Mouse (Mus musculus): ENCODE data around the gene Lamb1. TPM values are rescaled to one million over a fixed set of nuclear protein-coding genes. Genes with fewer than 3 reads are reported as not detected.

Gene Lamb1
- polyA plus RNA-seq, 1 experiment from 2014 or later = 38.1 TPM

DNA sequence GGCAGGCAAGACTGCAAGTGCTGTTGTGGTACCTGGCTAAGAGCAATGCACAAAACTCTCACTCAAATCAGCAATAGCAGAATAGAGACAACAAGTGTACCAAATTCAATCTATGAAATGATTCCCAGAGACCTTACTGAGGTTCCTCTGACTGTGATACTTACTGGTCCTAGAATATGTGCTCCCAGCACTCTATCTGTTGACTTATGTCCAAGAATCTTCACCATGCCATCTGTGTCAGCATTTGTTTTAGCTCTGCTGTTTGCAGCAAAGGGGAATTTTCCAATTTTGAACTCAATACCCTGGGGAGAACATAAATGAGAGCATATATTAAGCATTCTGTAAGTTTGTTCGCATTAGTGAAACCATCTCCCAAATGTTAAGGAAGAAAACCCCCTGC lies 68.2 kb downstream of the Lamb1 start:
- no peaks in the 10 kb centered on the region for H3K9me3 ChIP-seq (ENCODE audit: control insufficient read depth, low read length)
- no peaks in the 10 kb centered on the region for H3K27me3 ChIP-seq (ENCODE audit: control insufficient read depth, insufficient read depth, low read length)
- ATAC-seq (ENCODE audit: insufficient number of reproducible peaks, low FRiP score, low TSS enrichment, low read depth) = no peak
- no peak overlapping the region for H3K9ac ChIP-seq (ENCODE audit: low read length)
- peaks cover 16% of the 10 kb centered on the region for H3K36me3 ChIP-seq (ENCODE audit: control insufficient read depth, insufficient read depth, low read length)
- H3K4me3 ChIP-seq (ENCODE audit: low read depth, low read length) = no peak overlapping the region
- DNase-seq (ENCODE audit: low spot score) = no peak
- 96% methylated on average over 1 of the region's 1 CpGs for WGBS
- no peak overlapping the region for H3K27ac ChIP-seq (replicated peaks; ENCODE audit: low read depth, low read length)
- H3K4me1 ChIP-seq (ENCODE audit: control insufficient read depth, insufficient read depth, low read length) = no peaks in the 10 kb centered on the region
- H3K4me2 ChIP-seq (ENCODE audit: low read depth, severe bottlenecking) = no peak overlapping the region

DNA sequence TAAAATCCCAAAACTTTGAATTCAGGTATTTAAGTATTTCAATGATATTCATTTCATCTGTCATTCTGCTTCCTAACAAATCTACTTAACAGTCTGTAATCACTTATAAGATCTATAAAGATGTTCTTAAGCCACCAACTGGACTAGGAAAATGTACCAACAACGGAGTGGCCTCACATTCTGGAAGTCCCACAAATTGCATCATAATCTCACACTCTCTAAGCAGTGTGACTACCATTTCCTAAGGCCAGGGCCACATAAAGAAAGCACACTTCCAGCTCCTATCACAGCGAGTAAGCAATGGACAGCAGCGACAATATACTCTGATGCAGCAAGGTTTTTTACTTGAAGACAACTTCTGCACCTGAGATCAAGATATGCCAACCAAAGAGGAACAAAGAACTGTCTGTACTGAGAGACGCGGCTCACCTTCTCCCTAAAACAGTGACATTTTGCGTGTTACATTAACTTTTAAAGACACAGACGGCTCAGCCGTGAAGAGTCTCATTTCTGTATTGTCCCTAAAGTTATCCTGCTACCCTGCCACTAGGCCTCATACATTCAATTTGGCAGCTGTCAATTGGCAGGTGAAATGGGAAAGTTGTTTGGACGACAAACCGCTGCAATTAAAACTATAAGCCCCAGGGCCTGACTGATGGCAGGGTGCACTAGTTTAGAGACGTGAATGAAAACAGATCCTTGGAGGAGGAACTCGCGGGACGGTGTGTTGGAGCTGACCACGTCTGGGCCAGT lies 85.3 kb downstream of the Lamb1 start:
- no peaks in the 10 kb centered on the region for H3K9me3 ChIP-seq (ENCODE audit: control insufficient read depth, low read length)
- no peak overlapping the region; the same call in 1 of the 2 replicates for H3K27ac ChIP-seq (replicated peaks; ENCODE audit: low read depth, low read length)
- H3K4me3 ChIP-seq (ENCODE audit: low read depth, low read length) = peak overlapping the region; percentile 96
- ATAC-seq (ENCODE audit: insufficient number of reproducible peaks, low FRiP score, low TSS enrichment, low read depth) (no peak), DNase-seq (ENCODE audit: low spot score) (no peak)
- H3K36me3 ChIP-seq (ENCODE audit: control insufficient read depth, insufficient read depth, low read length) = no peaks in the 10 kb centered on the region
- H3K4me2 ChIP-seq (ENCODE audit: low read depth, severe bottlenecking) = peak overlapping the region; percentile 74
- WGBS = 35% methylated on average over 15 of the region's 15 CpGs
- peak overlapping the region; percentile 90 for H3K9ac ChIP-seq (ENCODE audit: low read length)
- peaks cover 5% of the 10 kb centered on the region for H3K4me1 ChIP-seq (ENCODE audit: control insufficient read depth, insufficient read depth, low read length)
- H3K27me3 ChIP-seq (ENCODE audit: control insufficient read depth, insufficient read depth, low read length) = no peaks in the 10 kb centered on the region

DNA sequence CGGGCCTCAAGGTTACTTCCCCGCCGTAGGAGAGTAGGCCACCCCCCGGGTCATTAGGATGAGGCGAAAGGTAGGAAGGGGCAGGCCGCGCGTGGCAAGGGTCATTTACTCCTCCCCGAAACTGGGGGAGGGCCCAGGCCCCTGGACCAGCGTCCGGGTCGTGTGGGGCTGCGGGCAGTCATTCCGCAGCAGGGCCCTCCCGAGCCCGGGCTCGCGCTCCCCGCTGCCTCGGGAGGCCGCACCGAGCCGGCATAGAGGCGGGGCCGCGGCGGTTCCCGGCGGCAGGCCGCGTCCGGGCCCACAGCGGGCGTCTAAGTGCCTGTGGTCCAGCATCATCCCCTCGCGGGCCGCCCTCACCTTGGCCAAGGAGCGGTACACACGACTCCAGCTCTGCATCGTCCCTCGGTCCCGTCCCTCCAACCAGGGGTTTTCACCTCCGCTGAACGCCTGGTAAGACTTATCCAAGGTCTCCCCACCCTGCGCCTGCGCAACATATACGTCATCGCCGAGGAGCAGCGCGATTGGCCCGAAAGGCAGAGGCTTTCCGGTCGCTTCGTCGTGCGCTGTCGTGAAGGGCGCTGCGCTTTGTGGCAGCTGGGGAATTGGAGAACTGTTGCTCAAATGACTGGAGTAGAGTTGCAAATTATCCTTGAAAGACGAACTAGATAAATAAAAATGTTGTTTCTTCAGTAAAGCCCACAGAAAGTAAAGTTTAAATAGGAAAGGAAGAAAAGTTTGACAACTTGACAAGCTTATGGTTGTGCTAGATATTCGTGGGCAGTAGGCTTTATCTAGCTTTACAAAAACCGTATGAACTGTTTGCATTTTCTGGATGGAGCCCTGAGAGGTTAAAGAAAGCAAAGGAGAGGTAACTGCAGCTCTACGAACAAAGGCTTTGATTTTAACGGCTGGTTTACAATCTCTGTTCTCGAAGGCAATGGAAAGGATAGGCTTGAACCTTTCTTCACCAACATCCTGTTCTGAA lies 86.2 kb downstream of the Lamb1 start, which contains the start of gene Dld:
Dld (minus strand) TSS at position 510 of the 985 bp plus-strand sequence.
- Histone ChIP-seq H3K4me2 (ENCODE audit: low read depth, severe bottlenecking) (peak within 1 kb of the TSS; percentile 74), H3K27ac (replicated peaks; ENCODE audit: low read depth, low read length) (peak within 1 kb of the TSS; percentile 52; the same call in 1 of the 2 replicates), H3K4me3 (ENCODE audit: low read depth, low read length) (peak within 1 kb of the TSS; percentile 96), H3K36me3 (ENCODE audit: control insufficient read depth, insufficient read depth, low read length) (no peaks in the 10 kb centered on the region), H3K9me3 (ENCODE audit: control insufficient read depth, low read length) (no peaks in the 10 kb centered on the region), H3K27me3 (ENCODE audit: control insufficient read depth, insufficient read depth, low read length) (no peaks in the 10 kb centered on the region), H3K4me1 (ENCODE audit: control insufficient read depth, insufficient read depth, low read length) (peaks cover 5% of the 10 kb centered on the region), H3K9ac (ENCODE audit: low read length) (peak within 1 kb of the TSS; percentile 90)
- ATAC-seq (ENCODE audit: insufficient number of reproducible peaks, low FRiP score, low TSS enrichment, low read depth) (peak; percentile 94), DNase-seq (ENCODE audit: low spot score) (peak; percentile 96)
- WGBS = 5% methylated on average over 66 of the region's 66 CpGs

DNA sequence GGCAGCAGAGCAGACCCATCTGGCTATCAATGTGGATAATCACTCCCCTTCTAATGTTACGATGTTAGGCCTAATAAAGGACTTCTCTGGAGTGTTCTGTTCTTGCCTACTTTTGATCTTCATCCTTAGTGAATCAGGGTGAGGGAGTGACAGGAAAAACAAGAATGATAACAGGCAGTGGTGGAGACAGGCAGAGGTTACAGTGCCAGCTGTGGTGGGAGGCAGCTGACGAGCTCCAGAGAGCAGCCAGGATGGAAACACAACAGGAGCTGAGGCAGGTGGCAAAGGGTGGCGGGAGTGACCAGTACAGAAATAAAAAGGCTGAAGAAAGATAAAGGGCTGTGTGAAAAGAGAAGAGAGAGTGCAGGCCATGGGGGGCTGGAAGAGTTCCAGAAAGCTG lies 101.4 kb downstream of the Lamb1 start:
- Histone ChIP-seq H3K9me3 (ENCODE audit: control insufficient read depth, low read length) (no peaks in the 10 kb centered on the region), H3K4me1 (ENCODE audit: control insufficient read depth, insufficient read depth, low read length) (no peaks in the 10 kb centered on the region), H3K27ac (replicated peaks; ENCODE audit: low read depth, low read length) (no peak overlapping the region), H3K27me3 (ENCODE audit: control insufficient read depth, insufficient read depth, low read length) (no peaks in the 10 kb centered on the region), H3K4me3 (ENCODE audit: low read depth, low read length) (no peak overlapping the region), H3K36me3 (ENCODE audit: control insufficient read depth, insufficient read depth, low read length) (no peaks in the 10 kb centered on the region), H3K9ac (ENCODE audit: low read length) (no peak overlapping the region), H3K4me2 (ENCODE audit: low read depth, severe bottlenecking) (no peak overlapping the region)
- DNase-seq (ENCODE audit: low spot score) (no peak), ATAC-seq (ENCODE audit: insufficient number of reproducible peaks, low FRiP score, low TSS enrichment, low read depth) (no peak)
- WGBS = 62% methylated on average over 3 of the region's 3 CpGs

DNA sequence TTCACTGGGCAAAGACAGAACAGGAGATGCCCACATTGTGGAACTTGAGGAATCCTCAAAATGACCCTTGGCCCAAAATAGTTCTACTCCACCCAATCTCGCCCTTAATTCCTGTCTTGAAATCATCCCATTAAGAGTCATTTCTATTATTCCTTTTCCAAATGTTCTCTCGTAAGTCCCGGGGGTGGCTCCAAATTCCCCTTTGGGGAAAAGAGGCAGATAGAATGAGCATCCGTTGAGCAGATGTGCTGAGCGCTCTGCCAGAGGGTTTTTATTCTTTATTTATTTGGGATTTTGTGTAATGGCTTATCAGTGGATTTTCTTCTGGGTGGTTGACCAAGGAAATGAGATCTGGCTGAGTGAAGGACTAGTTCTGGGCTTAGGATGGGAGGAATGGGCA lies 102.7 kb downstream of the Lamb1 start:
- Histone ChIP-seq H3K36me3 (ENCODE audit: control insufficient read depth, insufficient read depth, low read length) (no peaks in the 10 kb centered on the region), H3K9me3 (ENCODE audit: control insufficient read depth, low read length) (no peaks in the 10 kb centered on the region), H3K27ac (replicated peaks; ENCODE audit: low read depth, low read length) (no peak overlapping the region), H3K4me2 (ENCODE audit: low read depth, severe bottlenecking) (no peak overlapping the region), H3K27me3 (ENCODE audit: control insufficient read depth, insufficient read depth, low read length) (no peaks in the 10 kb centered on the region), H3K9ac (ENCODE audit: low read length) (no peak overlapping the region), H3K4me1 (ENCODE audit: control insufficient read depth, insufficient read depth, low read length) (no peaks in the 10 kb centered on the region), H3K4me3 (ENCODE audit: low read depth, low read length) (no peak overlapping the region)
- 82% methylated on average over 5 of the region's 5 CpGs for WGBS
- no peak for ATAC-seq (ENCODE audit: insufficient number of reproducible peaks, low FRiP score, low TSS enrichment, low read depth)
- DNase-seq (ENCODE audit: low spot score) = no peak

DNA sequence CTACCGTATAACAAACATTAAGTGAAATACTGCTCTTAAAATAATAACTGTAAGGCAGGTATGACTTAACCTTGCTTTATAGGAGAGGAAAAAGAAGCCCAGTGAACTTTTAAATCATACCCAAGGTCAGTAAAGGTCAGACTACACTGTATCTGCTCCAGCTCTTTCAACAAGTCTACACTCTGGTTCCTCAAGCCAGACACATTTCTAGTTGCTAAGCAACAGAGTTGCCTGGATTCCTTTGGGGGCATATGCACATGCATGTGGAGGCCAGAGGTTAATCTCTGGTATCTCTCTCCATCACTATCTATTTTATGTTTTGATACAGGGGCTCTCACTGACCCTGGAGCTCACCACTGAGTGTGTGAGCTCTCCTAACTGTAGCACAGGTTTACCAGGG lies 104.1 kb downstream of the Lamb1 start:
- Histone ChIP-seq H3K4me3 (ENCODE audit: low read depth, low read length) (no peak overlapping the region), H3K4me1 (ENCODE audit: control insufficient read depth, insufficient read depth, low read length) (no peaks in the 10 kb centered on the region), H3K27ac (replicated peaks; ENCODE audit: low read depth, low read length) (no peak overlapping the region), H3K9me3 (ENCODE audit: control insufficient read depth, low read length) (no peaks in the 10 kb centered on the region), H3K27me3 (ENCODE audit: control insufficient read depth, insufficient read depth, low read length) (no peaks in the 10 kb centered on the region), H3K4me2 (ENCODE audit: low read depth, severe bottlenecking) (no peak overlapping the region), H3K9ac (ENCODE audit: low read length) (no peak overlapping the region), H3K36me3 (ENCODE audit: control insufficient read depth, insufficient read depth, low read length) (no peaks in the 10 kb centered on the region)
- DNase-seq (ENCODE audit: low spot score) = no peak
- ATAC-seq (ENCODE audit: insufficient number of reproducible peaks, low FRiP score, low TSS enrichment, low read depth) = no peak
- 91% methylated on average over 1 of the region's 1 CpGs for WGBS

DNA sequence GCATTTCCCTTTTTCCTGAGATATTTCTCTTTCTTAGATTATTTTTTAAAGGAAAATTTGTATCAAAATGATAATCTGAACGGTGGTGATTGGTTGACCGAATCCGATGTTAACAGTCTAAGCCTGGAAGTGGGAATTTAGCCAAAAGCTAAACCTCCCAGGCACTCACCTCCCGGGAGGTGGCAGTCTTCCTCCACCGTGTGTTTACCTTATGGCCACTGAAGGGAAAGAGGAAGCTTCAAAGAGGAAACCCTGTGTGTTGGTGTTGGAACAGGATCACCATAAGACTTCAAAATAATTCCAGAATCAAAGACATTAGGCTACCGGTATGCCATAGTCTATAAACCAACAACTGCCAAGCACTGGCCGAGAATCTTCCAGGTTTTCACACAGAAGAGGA lies 104.6 kb downstream of the Lamb1 start:
- no peak for ATAC-seq (ENCODE audit: insufficient number of reproducible peaks, low FRiP score, low TSS enrichment, low read depth)
- Histone ChIP-seq H3K36me3 (ENCODE audit: control insufficient read depth, insufficient read depth, low read length) (no peaks in the 10 kb centered on the region), H3K4me1 (ENCODE audit: control insufficient read depth, insufficient read depth, low read length) (no peaks in the 10 kb centered on the region), H3K9ac (ENCODE audit: low read length) (no peak overlapping the region), H3K27ac (replicated peaks; ENCODE audit: low read depth, low read length) (no peak overlapping the region), H3K27me3 (ENCODE audit: control insufficient read depth, insufficient read depth, low read length) (no peaks in the 10 kb centered on the region), H3K9me3 (ENCODE audit: control insufficient read depth, low read length) (no peaks in the 10 kb centered on the region), H3K4me2 (ENCODE audit: low read depth, severe bottlenecking) (no peak overlapping the region), H3K4me3 (ENCODE audit: low read depth, low read length) (no peak overlapping the region)
- 84% methylated on average over 7 of the region's 7 CpGs for WGBS
- no peak for DNase-seq (ENCODE audit: low spot score)

DNA sequence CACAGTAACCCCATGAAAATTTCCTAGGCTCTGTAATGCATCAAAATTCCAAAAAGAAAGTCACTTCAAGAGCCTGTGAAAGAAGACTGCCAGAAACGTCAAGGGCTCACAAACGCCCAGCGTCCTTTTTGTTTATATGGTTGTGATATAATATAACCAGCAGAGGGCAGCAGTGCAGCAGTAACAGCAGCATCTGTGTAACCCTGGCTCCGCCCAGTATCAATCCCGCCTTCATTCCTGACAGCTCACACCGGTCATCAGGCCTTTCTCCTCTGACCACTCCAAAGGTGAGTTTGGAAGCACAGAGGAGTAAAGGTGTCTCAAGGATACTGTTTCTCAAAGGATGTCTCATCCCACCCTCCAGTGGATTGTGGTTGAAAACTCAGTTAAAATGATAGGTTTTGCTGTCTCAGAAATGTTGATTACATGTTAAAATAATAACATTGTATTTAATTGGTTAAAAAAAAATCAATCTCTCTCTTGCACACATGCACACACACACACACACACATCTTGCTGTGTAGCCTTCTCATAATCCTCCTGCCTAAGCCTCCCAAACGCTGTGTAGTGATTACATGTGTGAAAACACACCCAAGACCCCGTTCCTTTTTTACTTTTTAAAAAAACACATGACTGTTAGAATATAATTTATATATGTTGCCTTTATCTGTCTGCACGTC lies 109.7 kb downstream of the Lamb1 start:
- no peaks in the 10 kb centered on the region for H3K36me3 ChIP-seq (ENCODE audit: control insufficient read depth, insufficient read depth, low read length)
- H3K9ac ChIP-seq (ENCODE audit: low read length) = no peak overlapping the region
- DNase-seq (ENCODE audit: low spot score) = peak; percentile 77
- ATAC-seq (ENCODE audit: insufficient number of reproducible peaks, low FRiP score, low TSS enrichment, low read depth) = peak; percentile 83; the same call in 1 of the 2 replicates
- 38% methylated on average over 9 of the region's 9 CpGs for WGBS
- H3K4me1 ChIP-seq (ENCODE audit: control insufficient read depth, insufficient read depth, low read length) = no peaks in the 10 kb centered on the region
- H3K27me3 ChIP-seq (ENCODE audit: control insufficient read depth, insufficient read depth, low read length) = no peaks in the 10 kb centered on the region
- no peak overlapping the region for H3K27ac ChIP-seq (replicated peaks; ENCODE audit: low read depth, low read length)
- H3K9me3 ChIP-seq (ENCODE audit: control insufficient read depth, low read length) = no peaks in the 10 kb centered on the region
- H3K4me3 ChIP-seq (ENCODE audit: low read depth, low read length) = no peak overlapping the region
- no peak overlapping the region for H3K4me2 ChIP-seq (ENCODE audit: low read depth, severe bottlenecking)
